Mouse (Mus musculus): ENCODE results near the gene A330070K13Rik.

Gene A330070K13Rik

GRCm38 (mm10) chr5:130329889-130330288, 54.5 kb downstream of the A330070K13Rik start:
- DNase-seq = no peak
